Mouse (Mus musculus) E14TG2a.4 (cell line): ENCODE measurements around the gene Grin1.

ENCODE experiments used
- CTCF ChIP-seq: conservative IDR thresholded peaks from 2 replicates; pipeline ENCODE4 v1.5.1; 2014; ENCODE audit warnings: low read length
- NANOG ChIP-seq: IDR thresholded peaks from 2 replicates; pipeline ENCODE4 v1.6.1; 2014; ENCODE audit warnings: borderline replicate concordance, low read length, mixed read lengths
- POU5F1 ChIP-seq: IDR thresholded peaks from 2 replicates; pipeline ENCODE4 v1.6.1; 2014; ENCODE audit warnings: low read length, borderline replicate concordance

- TF ChIP-seq CTCF (no peak), NANOG (no peak), POU5F1 (no peak)
Observed at GRCm38 (mm10) chr2:25310180-25310579, 8.8 kb downstream of the Grin1 start.
